Mouse (Mus musculus): ENCODE results near the gene Duox1.

DNA sequence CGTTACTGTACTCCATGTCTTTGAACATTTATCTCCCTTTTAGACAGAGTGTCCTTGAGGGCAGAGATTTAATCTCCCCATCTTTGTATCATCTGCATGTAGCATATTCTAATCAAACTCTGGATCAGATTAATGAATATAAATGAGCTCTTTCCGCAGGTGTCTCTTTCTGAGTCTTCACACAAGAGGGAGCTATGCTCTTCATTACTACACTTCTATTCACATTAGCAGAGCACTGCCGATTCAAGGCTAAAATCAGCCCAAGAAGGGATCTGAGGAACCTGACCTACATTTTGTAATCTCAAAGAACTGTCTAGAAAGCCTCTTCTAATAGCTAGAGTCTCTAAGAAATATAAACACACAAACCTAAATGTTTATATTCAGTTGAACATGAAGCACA lies 5.8 kb upstream of the Duox1 start:
- TF ChIP-seq CTCF (IDR thresholded peaks at IDR 0.05; ENCODE audit: extremely low read depth, insufficient read depth, insufficient read length, insufficient replicate concordance) (no peak), POLR2A (IDR thresholded peaks at IDR 0.05; ENCODE audit: low read depth, low read length) (no peak)
